19 mouse cellular contexts compared by ENCODE assay signal in the genomic region with DNA sequence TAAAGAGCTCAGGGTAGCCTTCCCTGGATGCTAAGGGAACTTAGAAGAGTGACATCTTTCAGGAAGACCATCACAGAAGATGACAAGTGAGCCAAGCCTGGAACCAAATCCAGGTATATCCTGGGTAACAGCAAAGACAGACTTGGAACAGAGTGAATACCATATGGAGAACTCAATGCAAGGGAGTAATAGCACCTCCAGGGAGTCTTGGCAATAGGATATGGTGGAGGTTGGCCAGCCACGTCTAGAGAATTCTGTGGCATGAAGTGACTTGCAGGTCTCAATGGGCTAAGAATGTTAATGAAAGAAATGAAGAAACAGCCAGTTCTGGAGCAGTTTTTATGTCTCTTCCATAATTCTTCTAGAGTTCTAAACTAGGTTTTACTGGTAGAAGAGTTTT.
DNase-seq lines count a peak whose midpoint lies in the region; TF ChIP-seq lines count a peak whose summit lies in the region.
"Had no signal": no experiment of that assay in that cellular context is flagged by ENCODE, and none has a peak within 500 bp of the region (broad histone marks: within the 10 kb centered on the region; RNA-seq: fewer than 3 reads in every experiment).

No protein-coding gene starts in this region.

- TF ChIP-seq POLR2A in cerebellum, adult 2 months (IDR thresholded peaks at IDR 0.05; ENCODE audit: borderline replicate concordance, insufficient read depth, low read length), result no peak
- TF ChIP-seq POLR2A in cortical plate, adult 2 months (IDR thresholded peaks at IDR 0.05; ENCODE audit: extremely low read depth, insufficient read depth, low read length), result no peak

- H3K4me1 ChIP-seq in cerebellum, adult 2 months (ENCODE audit: control insufficient read depth, insufficient read depth, low read length), result no peaks in the 10 kb centered on the region
- H3K4me1 ChIP-seq in cortical plate, adult 2 months (ENCODE audit: control insufficient read depth, insufficient read depth, low read length), result peaks cover 6% of the 10 kb centered on the region; the same call in 1 of the 2 replicates
- H3K4me1 ChIP-seq: embryonic facial prominence, embryonic 13.5 days; forebrain, embryonic 13.5 days; heart, embryonic 12.5 days; hindbrain, embryonic 10.5 days; intestine, embryonic 15.5 days had no signal

- H3K4me3 ChIP-seq in cerebellum, adult 2 months (replicated peaks; ENCODE audit: insufficient read depth, low read depth, low read length), result no peak overlapping the region
- H3K4me3 ChIP-seq in left cerebral cortex, adult 2 months, result no peak overlapping the region
- H3K4me3 ChIP-seq in cortical plate, adult 2 months (ENCODE audit: insufficient read depth, low read length), result no peak overlapping the region
- H3K4me3 ChIP-seq: embryonic facial prominence, embryonic 13.5 days; forebrain, embryonic 13.5 days; heart, adult 2 months; heart, embryonic 12.5 days; hindbrain, embryonic 10.5 days; intestine, embryonic 15.5 days had no signal

- TF ChIP-seq CTCF in cerebellum, adult 2 months (IDR thresholded peaks at IDR 0.05; ENCODE audit: borderline replicate concordance, insufficient read depth, low read depth, low read length), result no peak
- no peak for TF ChIP-seq CTCF in left cerebral cortex, adult 2 months (IDR thresholded peaks at IDR 0.05)
- no peak for TF ChIP-seq CTCF in cortical plate, adult 2 months (IDR thresholded peaks at IDR 0.05; ENCODE audit: extremely low read depth, insufficient read depth, low read length)

- intact Hi-C loops in left cerebral cortex, adult 2 months (cut with DNase I), result loop anchor here (2.0 kb wide), 1 partner anchor 32 kb away; no protein-coding TSS in a partner anchor

- WGBS in cerebellum, adult 2 months, result 16% methylated on average over 1 of the region's 1 CpGs

- H3K27ac ChIP-seq in cerebellum, adult 2 months (ENCODE audit: insufficient read depth, low read length), result no peak overlapping the region
- H3K27ac ChIP-seq in left cerebral cortex, adult 2 months, result peak overlapping the region; percentile 86
- peak overlapping the region; percentile 92 for H3K27ac ChIP-seq in cortical plate, adult 2 months (ENCODE audit: insufficient read depth, low read length)
- H3K27ac ChIP-seq: embryonic facial prominence, embryonic 13.5 days; forebrain, embryonic 13.5 days; heart, adult 2 months; hindbrain, embryonic 10.5 days; hindbrain, embryonic 14.5 days; intestine, embryonic 15.5 days had no signal

- H3K27me3 ChIP-seq in cerebellum, adult 2 months (ENCODE audit: control insufficient read depth, insufficient read depth, low read length), result no peaks in the 10 kb centered on the region
- H3K27me3 ChIP-seq: embryonic facial prominence, embryonic 13.5 days; forebrain, embryonic 13.5 days; heart, embryonic 12.5 days; intestine, embryonic 15.5 days had no signal

- peak; percentile 27 to 63 for DNase-seq in cerebellum, adult 2 months
- no peak for DNase-seq in cerebellum, adult 9-10 months
- DNase-seq in cerebellum, postnatal 36 days, result peak; percentile 38 to 45
- no peak for DNase-seq in cerebellum, adult 8-10 months
- DNase-seq in left cerebral cortex, adult 2 months (ENCODE audit: extremely low spot score in 1 of 2, low spot score in 2 of 2), result no peak
- DNase-seq in left cerebral cortex, adult 11 months (ENCODE audit: low spot score), result no peak
- no peak for DNase-seq in right cerebral cortex, postnatal 14 days
- DNase-seq: adrenal gland, postnatal 10 days; forebrain, postnatal 0 days; gastrocnemius, postnatal 36 days; heart, adult 2 months; kidney, adult 18-20 months had no signal

Comparison
In these comparisons a context has a peak if more than half of its experiments do, and no peak if none do; other contexts are left out.
1. DNase-seq: peak in cerebellum, adult 2 months (2 of 2) and cerebellum, postnatal 36 days (2 of 2); none in cerebellum, adult 9-10 months (single experiment), cerebellum, adult 8-10 months (single experiment), left cerebral cortex, adult 2 months (0 of 2), left cerebral cortex, adult 11 months (single experiment) and right cerebral cortex, postnatal 14 days (single experiment).